Mouse (Mus musculus) neural tube, embryonic 14.5 days (tissue): ENCODE measurements at regions not wholly inside any gene's neighbourhood (a gene's known extent, or its start where the extent isn't known, plus 50 kb on each side); places are given as distances from the start of the nearest gene placed in this dataset.

ENCODE experiments used
- ATAC-seq: fragments of 200-750 bp; cut with Nextera tagmentation; 2 replicates; pipeline ENCODE4 v1.8.0; 2017; ENCODE audit warnings: low read depth, mild to moderate bottlenecking, moderate TSS enrichment, moderate library complexity
- H3K27ac ChIP-seq: fragments of 300-500 bp; sonication (generic); 2 replicates; pipeline ENCODE4 v1.5.1; 2014; ENCODE audit warnings: low read depth, mild to moderate bottlenecking, control low read depth, low read length, moderate library complexity, mixed read lengths
- H3K27me3 ChIP-seq: fragments of 300-500 bp; sonication (generic); 2 replicates; pipeline ENCODE4 v1.6.1; 2014; ENCODE audit warnings: low read length; ENCODE audit not compliant: control insufficient read depth, insufficient read depth
- H3K36me3 ChIP-seq: fragments of 300-500 bp; sonication (generic); 2 replicates; pipeline ENCODE4 v1.6.1; 2014; ENCODE audit warnings: low read length, mixed read lengths; ENCODE audit not compliant: control insufficient read depth, insufficient read depth
- H3K4me1 ChIP-seq: fragments of 300-500 bp; sonication (generic); 2 replicates; pipeline ENCODE4 v1.6.1; 2014; ENCODE audit warnings: low read length; ENCODE audit not compliant: control insufficient read depth, insufficient read depth
- H3K4me2 ChIP-seq: fragments of 300-500 bp; sonication (generic); 2 replicates; pipeline ENCODE4 v1.6.1; 2014; ENCODE audit warnings: mild to moderate bottlenecking, low read depth, low read length, control low read depth
- H3K4me3 ChIP-seq: fragments of 300-500 bp; sonication (generic); 2 replicates; pipeline ENCODE4 v1.5.1; 2014; ENCODE audit warnings: low read depth, low read length, control low read depth, mixed read lengths
- H3K9ac ChIP-seq: fragments of 300-500 bp; sonication (generic); replicated peaks from 2 replicates; pipeline ENCODE4 v1.6.1; 2014; ENCODE audit warnings: low read depth, mild to moderate bottlenecking, control low read depth, low read length, mixed read lengths
- H3K9me3 ChIP-seq: fragments of 300-500 bp; sonication (generic); 2 replicates; pipeline ENCODE4 v1.6.1; 2016; ENCODE audit warnings: low read length; ENCODE audit not compliant: control insufficient read depth
- WGBS: fragments of 180-500 bp; shearing (Covaris S2); extraction: QIAGEN DNeasy Blood & Tissue Kit; methylation state at CpG from one replicate; pipeline ENCODE4 v1.1.7; 2014; 5-methylcytosine and 5-hydroxymethylcytosine counted together

DNA sequence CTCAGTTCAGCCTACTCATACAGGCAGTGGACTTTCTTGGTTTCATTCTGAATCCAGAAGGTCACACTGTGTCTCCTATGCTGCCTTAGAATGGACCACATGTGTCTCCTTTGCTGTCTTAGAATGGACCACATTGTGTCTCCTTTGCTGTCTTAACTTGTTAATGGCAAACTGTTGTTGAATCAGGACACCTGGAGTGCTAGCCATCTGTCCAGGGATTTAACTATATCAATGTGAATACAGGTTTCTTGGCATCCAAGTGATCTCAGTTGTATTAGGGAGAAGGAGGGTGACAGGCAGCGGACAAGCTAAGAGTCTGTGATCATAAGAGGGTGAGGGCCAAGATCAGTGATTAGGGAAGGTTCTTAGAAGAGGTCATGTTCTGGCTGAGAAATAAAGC, 92.3 kb downstream of the Snx19 start:
- no peak overlapping the region for H3K4me2 ChIP-seq
- ATAC-seq = no peak

More for the DNA sequence above, 92.3 kb downstream of the Snx19 start:
- no peaks in the 10 kb centered on the region for H3K27me3 ChIP-seq
- WGBS = 91% methylated on average over 1 of the region's 1 CpGs
- H3K36me3 ChIP-seq = no peaks in the 10 kb centered on the region
- H3K27ac ChIP-seq = no peak overlapping the region
- no peak overlapping the region for H3K4me3 ChIP-seq
- no peak overlapping the region for H3K9ac ChIP-seq
- H3K9me3 ChIP-seq = no peaks in the 10 kb centered on the region
- H3K4me1 ChIP-seq = peaks cover 6% of the 10 kb centered on the region; the same call in 1 of the 2 replicates
